Mouse (Mus musculus) cerebellum, postnatal 10 days (tissue): ENCODE measurements around the gene Ifna5.

Experiments
- DNase-seq, 2 experiments: peaks; one replicate each; pipeline ENCODE4 v3.0.0; 2021; ENCODE audit warnings: mixed read lengths in 2 of 2

Ifna5 gene

DNA sequence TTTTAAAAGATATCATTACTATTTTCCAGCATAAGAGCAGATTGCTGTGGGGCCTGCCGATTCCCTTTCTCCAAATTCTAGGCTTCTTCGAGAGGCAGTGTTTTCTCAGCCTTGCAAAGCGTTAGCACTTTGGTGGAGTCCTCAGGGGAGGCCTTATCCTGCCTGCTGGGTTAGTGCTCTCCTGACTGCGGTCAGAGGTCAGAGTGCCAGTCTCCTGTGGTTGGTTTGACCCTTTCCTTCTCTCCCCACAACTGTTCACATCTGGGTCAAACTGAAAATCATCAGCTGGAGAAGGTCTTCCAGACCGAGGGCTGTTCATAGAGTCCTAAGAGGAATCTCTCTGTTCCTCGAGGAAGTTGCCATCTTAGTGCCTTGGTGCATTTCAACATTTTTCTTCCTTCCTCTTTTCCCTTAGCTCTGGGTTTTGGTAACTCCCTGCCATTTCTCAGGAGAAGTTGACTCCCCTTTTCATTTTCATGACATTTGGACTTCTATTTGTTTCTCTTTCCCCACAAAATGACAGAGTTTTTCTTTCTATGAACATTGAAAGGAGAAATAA lies 29.8 kb downstream of the Ifna5 start:
- DNase-seq, result no peak

DNA sequence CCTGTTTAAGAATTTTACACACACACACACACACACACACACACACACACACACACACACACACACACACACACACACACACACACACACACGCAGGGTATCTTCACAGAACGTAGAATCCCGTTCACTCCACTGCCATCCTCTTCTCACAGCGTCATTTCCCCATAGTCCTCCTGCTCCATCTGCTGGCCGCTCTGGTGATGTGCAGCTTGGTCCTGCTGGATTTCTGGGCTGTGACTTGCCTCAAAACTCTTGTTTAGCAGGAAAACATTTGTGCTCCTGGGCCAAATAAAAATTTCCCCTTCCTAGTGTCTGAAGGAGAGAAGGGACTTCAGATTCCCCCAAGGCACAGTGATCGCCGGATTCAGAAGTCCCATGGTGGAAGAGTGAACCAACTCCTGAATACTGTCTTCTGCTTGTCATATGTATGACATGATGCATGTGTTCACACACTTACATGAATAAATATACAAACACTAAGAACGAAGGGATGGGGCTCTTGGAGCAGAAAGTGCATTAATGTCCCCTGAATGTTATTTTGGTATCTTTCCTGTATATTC lies 32.1 kb downstream of the Ifna5 start:
- peak; percentile 86 to 88 for DNase-seq

- peak; percentile 43 to 45 for DNase-seq
Observed at GRCm38 (mm10) chr4:88867926-88868911, 32.9 kb downstream of the Ifna5 start.

DNA sequence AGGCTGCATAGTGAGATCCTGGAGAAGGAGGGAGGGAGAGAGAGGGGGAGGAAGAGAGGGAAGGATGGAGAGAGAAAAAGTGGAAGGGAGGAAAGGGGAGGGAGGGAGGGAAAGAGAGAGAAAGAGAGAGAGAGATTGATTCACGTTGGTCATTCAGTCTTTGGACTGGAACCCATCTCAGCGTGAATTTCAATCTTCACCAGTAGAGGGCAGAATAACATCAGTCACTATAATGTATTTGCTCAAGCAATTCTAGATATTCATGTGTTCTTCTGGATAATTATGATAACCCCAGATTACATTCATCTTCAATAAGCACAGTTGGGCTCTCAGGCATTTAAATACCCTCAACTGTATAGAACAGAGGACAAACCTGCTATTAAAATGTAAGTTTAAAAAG lies 37.4 kb downstream of the Ifna5 start:
- peak; percentile 63 to 73 for DNase-seq

DNA sequence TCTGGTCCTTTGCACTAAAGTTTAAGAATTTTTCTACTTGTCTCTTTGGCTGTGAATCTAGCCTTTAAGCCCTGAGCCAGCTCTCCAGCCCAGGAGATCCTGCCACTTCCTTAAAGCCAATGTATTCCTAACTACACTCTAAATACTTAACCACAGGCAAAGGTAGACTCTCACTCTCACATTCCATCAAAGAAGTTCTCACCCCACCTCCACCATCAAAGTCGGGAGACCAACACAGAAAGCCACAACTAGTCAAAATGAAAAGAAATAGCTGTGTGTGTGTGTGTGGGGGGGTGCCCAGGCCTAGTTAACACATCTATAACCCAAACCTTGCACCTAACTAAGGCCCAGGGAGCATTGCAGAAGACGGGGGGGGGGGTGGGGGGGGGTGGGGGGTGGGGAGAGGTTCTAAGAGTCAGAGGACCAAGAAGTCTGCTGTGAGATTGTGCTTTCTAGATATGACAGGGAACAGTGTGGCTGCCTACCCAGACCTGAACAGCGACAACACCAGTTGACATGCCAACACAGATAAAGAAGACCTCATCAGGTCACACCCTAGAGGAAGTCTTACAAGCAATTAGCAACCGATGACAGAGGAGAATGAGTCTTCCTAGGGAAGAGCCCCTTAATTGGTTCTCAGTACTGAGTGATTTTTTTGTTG lies 40.2 kb downstream of the Ifna5 start:
- DNase-seq, result no peak

DNA sequence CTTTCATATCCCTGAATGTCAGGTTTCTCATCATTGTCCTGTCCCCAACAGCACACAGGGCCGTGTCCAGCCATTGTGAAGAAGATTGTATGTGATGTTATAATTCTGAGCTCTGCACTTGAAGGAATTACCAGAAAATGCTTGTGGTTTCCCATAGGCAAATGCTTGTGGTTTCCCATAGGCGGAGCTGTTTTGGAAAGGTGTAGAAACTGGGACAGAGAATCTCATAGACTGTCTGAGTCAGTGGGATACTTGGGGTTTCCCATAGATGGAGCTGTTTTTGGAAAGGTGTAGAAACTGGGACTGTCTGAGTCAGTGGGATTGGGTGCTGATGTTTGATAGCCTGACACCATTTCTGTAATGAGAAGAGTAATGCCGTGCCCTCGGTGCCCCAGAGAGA lies 41.2 kb downstream of the Ifna5 start:
- DNase-seq, result no peak

DNA sequence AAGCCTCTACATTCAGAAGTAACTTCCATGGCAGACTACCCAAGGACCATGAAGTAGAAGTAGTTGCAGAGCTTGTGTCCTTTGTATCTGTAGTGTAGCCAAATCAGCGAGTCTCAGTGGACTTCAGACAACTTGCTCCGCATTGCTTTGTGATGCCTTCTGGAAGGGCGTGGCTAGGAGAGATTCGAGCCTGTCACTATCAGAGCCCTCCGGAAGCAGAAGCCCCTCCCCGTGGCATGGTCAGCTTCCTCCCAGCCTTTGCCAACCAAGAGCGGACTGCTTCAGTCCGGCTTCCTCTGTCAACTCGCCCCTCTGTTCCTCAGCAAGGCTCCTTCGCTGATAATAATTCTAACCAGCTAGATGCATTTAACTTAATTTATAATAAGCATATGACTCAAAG lies 42.9 kb downstream of the Ifna5 start:
- DNase-seq, result peak in 1 of 2 experiments; percentile 11

GRCm38 (mm10) chr4:88878772-88879171 lies 43.4 kb downstream of the Ifna5 start:
- no peak for DNase-seq

GRCm38 (mm10) chr4:88880101-88880500 lies 44.8 kb downstream of the Ifna5 start, which contains the start of gene Ifne:
Ifne (minus strand) TSS chr4:88880201.
- DNase-seq, result no peak
